Mouse (Mus musculus) MEL (cell line): Measurements from ENCODE around the gene Ndufb6.

Experiments used
- BHLHE40 ChIP-seq: IDR thresholded peaks from 2 replicates; pipeline ENCODE4 v1.6.1; 2012; ENCODE audit warnings: low read depth, mild to moderate bottlenecking, inconsistent platforms, low read length, improper control_type of control experiment, borderline replicate concordance
- CHD2 ChIP-seq: IDR thresholded peaks from 2 replicates; pipeline ENCODE4 v1.6.1; 2011; ENCODE audit warnings: low read length, improper control_type of control experiment
- CTCF ChIP-seq, 3 experiments: IDR thresholded peaks in 2 of 3; conservative IDR thresholded peaks in 1 of 3; 2 replicates each; pipeline ENCODE4 v1.5.1; 2011 to 2012; ENCODE audit warnings: low read length in 3 of 3, low read depth in 2 of 3, mild to moderate bottlenecking in 2 of 3, improper control_type of control experiment in 1 of 3, inconsistent platforms in 1 of 3, mixed read lengths in 1 of 3, moderate library complexity in 1 of 3; ENCODE audit not compliant: control insufficient read depth in 1 of 3, insufficient read depth in 1 of 3, poor library complexity in 1 of 3, severe bottlenecking in 1 of 3
- EP300 ChIP-seq, 2 experiments: IDR thresholded peaks; 2 replicates each; pipeline ENCODE4 v1.6.1; 2011; ENCODE audit warnings: improper control_type of control experiment in 2 of 2, low read length in 2 of 2, low read depth in 1 of 2, mild to moderate bottlenecking in 1 of 2
- KAT2A ChIP-seq: conservative IDR thresholded peaks from 2 replicates; pipeline ENCODE4 v1.6.1; 2012; ENCODE audit warnings: low read depth, low read length, improper control_type of control experiment, inconsistent platforms
- MYB ChIP-seq: IDR thresholded peaks from 2 replicates; pipeline ENCODE4 v1.6.1; 2011; ENCODE audit warnings: mild to moderate bottlenecking, low read depth, low read length, improper control_type of control experiment
- MYC ChIP-seq: IDR thresholded peaks from 2 replicates; pipeline ENCODE4 v1.6.1; 2011; ENCODE audit warnings: low read depth, mild to moderate bottlenecking, low read length, improper control_type of control experiment, moderate library complexity
- POLR2A ChIP-seq, 2 experiments: IDR thresholded peaks; 2 replicates each; pipeline ENCODE4 v1.6.1; 2011 to 2012; ENCODE audit warnings: low read length in 2 of 2, mild to moderate bottlenecking in 2 of 2, control low read depth in 1 of 2, improper control_type of control experiment in 1 of 2, low read depth in 1 of 2, moderate library complexity in 1 of 2; ENCODE audit not compliant: control insufficient read depth in 1 of 2, insufficient read depth in 1 of 2, poor library complexity in 1 of 2
- POLR2AphosphoS2 ChIP-seq: IDR thresholded peaks from 2 replicates; pipeline ENCODE4 v1.6.1; 2011; ENCODE audit warnings: low read length, improper control_type of control experiment
- ZC3H11A ChIP-seq: IDR thresholded peaks from 2 replicates; pipeline ENCODE4 v1.6.1; 2012; ENCODE audit warnings: low read depth, mild to moderate bottlenecking, inconsistent platforms, low read length, improper control_type of control experiment
- ZKSCAN1 ChIP-seq: IDR thresholded peaks from 2 replicates; pipeline ENCODE4 v1.6.1; 2012; ENCODE audit warnings: low read depth, mild to moderate bottlenecking, inconsistent platforms, low read length, improper control_type of control experiment, moderate library complexity

GRCm38 (mm10) chr4:40302445-40303125 is 23.4 kb upstream of the Ndufb6 start:
- TF ChIP-seq POLR2A (IDR thresholded peaks at IDR 0.05; ENCODE audit: control insufficient read depth in 1 of 2, insufficient read depth in 1 of 2, low read depth in 1 of 2, low read length in 2 of 2, poor library complexity in 1 of 2), result no peak
- TF ChIP-seq CTCF (IDR thresholded peaks at IDR 0.05 in 2 of 3, conservative IDR thresholded peaks at IDR 0.05 in 1 of 3; ENCODE audit: control insufficient read depth in 1 of 3, insufficient read depth in 1 of 3, low read depth in 2 of 3, low read length in 3 of 3, poor library complexity in 1 of 3, severe bottlenecking in 1 of 3), result no peak
- TF ChIP-seq MYB, result no peak
- no peak for TF ChIP-seq MYC
- no peak for TF ChIP-seq CHD2
- TF ChIP-seq EP300 (IDR thresholded peaks at IDR 0.05; ENCODE audit: low read depth in 1 of 2, low read length in 2 of 2), result no peak
- no peak for TF ChIP-seq POLR2AphosphoS2
- TF ChIP-seq ZKSCAN1, result no peak
- TF ChIP-seq KAT2A, result no peak
- no peak for TF ChIP-seq ZC3H11A
- TF ChIP-seq BHLHE40, result no peak
